Mouse (Mus musculus) ovary, postnatal 36 days (tissue): Measurements from ENCODE around the gene Cdc42ep3.
A peak's percentile ranks its signal among the peaks of the same experiment; 100 is the strongest.

Source experiments
- DNase-seq: peaks from one replicate; pipeline ENCODE4 v3.0.0; 2022; ENCODE audit warnings: low spot score, mixed read lengths

The Cdc42ep3 gene

DNA sequence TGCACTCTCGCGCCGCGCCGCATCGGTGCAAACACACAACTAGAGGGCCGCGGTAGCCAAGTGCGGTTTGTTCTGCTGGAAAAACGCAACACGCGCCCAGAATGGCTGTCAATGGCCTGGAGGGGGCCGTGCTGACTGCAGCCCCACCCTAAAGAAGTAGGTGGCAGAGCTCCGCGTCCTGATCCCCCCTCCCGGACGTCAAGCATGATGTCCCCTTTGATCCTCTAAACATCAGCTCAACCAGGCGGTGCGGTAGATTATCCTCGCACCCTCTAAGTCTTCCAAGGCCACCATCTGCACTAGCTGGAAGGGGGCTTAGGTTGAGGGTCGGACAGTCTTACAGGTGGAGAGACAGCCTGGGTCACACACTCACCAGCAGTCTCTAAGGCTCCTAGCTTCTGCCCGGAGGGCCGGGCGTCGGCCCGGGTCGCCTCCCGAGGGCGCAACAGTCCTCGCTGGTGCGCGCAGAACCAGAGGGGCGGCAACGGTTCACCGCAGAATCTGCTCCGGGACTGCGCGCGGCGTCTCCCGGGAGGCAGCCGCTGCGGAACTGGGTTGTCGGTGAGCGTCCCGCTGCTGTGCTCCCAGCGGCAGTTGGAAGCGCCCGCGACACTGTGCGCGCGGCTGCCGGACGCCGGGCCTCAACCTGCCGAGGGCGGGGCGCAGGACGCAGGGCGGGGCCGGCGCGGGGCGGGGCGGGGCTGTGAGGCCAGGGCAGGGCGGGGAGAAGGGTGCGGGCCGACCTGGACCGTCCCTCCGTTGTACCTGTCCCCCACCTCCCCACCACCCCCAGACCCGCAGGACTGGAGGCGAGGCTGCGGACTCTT lies at the start of gene Cdc42ep3:
TSS of gene Cdc42ep3 (minus strand) at position 648 of the 827 bp plus-strand sequence.
- peak; percentile 81 for DNase-seq

DNA sequence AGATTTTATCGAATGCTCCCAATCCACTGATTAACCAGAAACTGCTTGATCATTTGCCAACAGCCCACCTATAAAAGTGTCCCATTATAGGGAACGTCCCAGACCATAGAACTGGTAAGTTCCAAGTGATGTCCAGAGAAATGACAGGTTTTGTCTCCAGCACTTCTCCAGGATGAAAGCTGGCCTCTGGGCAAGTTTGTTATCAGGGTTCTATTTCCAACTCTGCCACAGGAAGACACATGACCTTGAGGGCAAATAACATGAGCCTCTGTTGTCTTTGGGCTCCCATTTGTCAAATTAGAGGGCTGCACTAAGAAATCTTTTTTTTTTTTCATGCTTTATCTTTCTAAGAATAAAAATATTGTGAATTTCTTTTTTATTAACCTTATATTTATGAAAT lies 45.5 kb upstream of the Cdc42ep3 start:
- no peak for DNase-seq

- no peak for DNase-seq
These were observed 43.5 kb upstream of the Cdc42ep3 start for GRCm38 (mm10) chr17:79398416-79398815.

GRCm38 (mm10) chr17:79394799-79395198 lies 39.9 kb upstream of the Cdc42ep3 start:
- no peak for DNase-seq

DNA sequence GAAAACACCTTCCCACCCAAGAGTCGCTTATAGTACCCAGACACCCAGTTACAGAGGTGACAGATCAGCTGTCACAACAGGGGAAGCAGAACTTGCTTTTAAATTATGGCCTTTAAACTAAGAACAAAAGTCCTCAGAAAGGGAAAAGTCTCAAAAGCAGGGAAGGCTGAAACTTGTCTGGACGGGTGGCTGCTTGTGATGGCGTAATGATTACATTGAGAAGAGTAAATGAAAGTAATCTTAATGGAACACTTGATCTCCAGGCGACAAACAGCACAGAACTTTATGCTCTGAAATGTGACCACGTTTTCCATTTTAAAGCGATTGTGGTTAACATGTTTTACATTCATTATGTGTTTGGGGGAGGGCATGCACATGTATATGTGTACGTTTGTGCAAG lies 39.0 kb upstream of the Cdc42ep3 start:
- DNase-seq = no peak

DNA sequence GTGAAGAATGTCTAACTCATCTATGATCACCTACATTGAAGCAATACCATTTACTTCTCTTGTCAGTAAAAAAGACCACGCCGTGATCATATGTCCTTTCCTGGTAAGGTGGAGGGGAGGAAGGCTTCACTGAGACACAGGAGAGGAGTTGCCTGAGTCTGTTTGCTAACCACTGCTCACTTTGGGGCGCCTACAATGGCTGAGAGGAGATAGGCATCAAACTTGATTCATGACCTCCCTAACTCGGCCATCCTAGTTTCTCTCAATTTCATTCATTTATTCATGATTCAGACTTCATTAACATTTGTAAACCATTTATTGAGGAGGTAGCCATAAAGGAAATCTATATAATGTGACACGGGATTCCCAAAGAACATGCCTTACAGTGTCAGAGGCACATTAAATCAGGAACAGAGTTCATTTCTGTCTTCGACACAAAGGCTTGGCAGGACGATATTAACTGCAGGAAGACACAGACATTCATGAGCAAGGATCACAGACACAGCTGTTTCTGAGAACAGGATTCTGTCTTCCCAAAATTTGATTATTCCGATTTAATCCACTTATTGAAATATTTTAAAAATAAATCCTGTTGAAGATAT lies 32.7 kb upstream of the Cdc42ep3 start:
- DNase-seq = no peak

- no peak for DNase-seq
These were observed 26.6 kb upstream of the Cdc42ep3 start for GRCm38 (mm10) chr17:79381485-79381884.

DNA sequence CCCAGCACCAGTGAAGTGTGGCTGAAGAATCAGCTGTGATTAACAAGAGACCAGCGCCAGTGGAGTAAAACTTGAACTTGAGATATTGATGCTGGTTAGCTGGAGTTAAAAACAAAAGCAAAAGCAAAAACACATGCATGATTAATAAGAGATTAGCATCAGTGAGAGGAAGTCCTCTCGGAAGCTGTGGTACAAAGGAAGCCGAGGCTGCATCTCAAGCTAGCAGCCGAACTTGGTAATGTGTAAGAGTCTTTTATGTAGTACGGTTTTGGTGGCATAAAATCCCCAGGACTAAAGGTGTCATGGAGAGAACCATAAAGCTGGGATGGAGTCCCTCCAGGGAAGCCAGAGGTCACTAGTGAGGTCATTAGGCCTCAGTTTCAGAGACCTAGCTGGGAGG lies 24.3 kb upstream of the Cdc42ep3 start:
- no peak for DNase-seq

- DNase-seq = no peak
These were observed 21.7 kb upstream of the Cdc42ep3 start for GRCm38 (mm10) chr17:79376434-79377210.

- DNase-seq = no peak
These were observed 18.1 kb upstream of the Cdc42ep3 start for GRCm38 (mm10) chr17:79372973-79373372.

GRCm38 (mm10) chr17:79364749-79365450 lies 10.0 kb upstream of the Cdc42ep3 start:
- no peak for DNase-seq

- no peak for DNase-seq
These were observed 1.2 kb upstream of the Cdc42ep3 start for GRCm38 (mm10) chr17:79356071-79356601.

DNA sequence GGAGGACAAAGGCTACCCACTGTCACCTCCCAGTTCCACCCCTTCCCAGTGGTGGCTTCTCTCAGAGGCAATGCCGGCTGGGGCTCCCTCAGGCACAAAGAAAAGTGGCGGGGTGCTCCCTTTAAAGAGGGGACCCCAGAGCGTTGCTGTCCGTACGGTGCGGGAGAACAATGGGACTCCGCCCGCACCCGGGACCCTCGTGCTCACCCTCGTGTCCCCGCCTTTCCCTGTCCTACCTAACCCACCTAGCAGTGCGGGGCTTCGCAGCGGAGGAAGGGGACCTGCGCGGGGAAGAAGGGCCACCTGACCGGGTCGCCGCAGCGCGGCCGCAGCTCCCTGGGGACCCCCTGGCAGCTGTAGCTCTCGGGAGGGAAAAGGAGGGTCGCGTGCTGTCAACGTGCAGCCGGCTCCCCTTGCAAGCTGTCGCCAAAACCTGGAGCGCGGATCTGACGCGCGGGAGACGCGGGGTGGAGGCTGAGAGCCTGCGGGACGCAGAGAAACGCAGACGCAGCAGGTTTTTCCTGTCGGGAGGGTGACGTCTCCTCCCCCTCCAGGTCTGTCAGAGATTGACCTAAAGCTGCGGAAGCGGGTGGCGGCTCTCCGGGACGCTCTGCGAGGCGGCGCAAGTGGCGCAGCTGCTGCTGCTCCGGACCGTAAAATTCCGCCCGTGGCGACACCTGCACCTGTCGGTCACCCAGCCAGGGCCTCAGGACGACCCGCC lies 540 bp upstream of the Cdc42ep3 start:
- peak; percentile 63 for DNase-seq

DNA sequence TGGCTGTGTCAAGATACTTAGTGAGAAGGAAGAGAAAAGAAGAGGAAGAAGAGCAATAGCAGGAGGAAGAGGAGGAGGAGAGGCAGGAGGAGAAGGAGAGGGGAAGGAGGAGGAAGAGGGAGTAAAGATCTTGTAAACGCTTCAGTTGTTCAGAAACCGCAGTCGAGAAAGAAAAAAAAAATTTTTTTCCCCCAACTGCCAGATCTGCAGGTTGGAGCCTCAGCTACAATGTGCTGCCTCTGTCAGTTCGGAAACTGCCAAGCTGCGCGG lies 782 bp downstream of the Cdc42ep3 start:
- DNase-seq = no peak

GRCm38 (mm10) chr17:79353446-79354173 lies 1.3 kb downstream of the Cdc42ep3 start:
- DNase-seq = no peak

- no peak for DNase-seq
These were observed 4.1 kb downstream of the Cdc42ep3 start for GRCm38 (mm10) chr17:79350751-79351191.

GRCm38 (mm10) chr17:79349371-79349770 lies 5.5 kb downstream of the Cdc42ep3 start:
- no peak for DNase-seq

GRCm38 (mm10) chr17:79347920-79348589 lies 6.8 kb downstream of the Cdc42ep3 start:
- DNase-seq = no peak

- DNase-seq = no peak
These were observed 7.6 kb downstream of the Cdc42ep3 start for GRCm38 (mm10) chr17:79347291-79347690.
